Mouse (Mus musculus) bone marrow macrophage, adult 2 months (primary cell): ENCODE measurements at regions not wholly inside any gene's neighbourhood (a gene's known extent, or its start where the extent isn't known, plus 50 kb on each side); places are given as distances from the start of the nearest gene placed in this dataset.

Experiments
- CTCF ChIP-seq: IDR thresholded peaks from 2 replicates; pipeline ENCODE4 v1.5.1; 2012; ENCODE audit warnings: low read depth, mild to moderate bottlenecking, low read length, moderate library complexity
- POLR2A ChIP-seq: IDR thresholded peaks from 2 replicates; pipeline ENCODE4 v1.6.1; 2012; ENCODE audit warnings: mild to moderate bottlenecking, low read depth, low read length, borderline replicate concordance

GRCm38 (mm10) chr14:104676810-104677209 is 154.4 kb upstream of the Rnf219 start:
- no peak for TF ChIP-seq POLR2A
- TF ChIP-seq CTCF, result no peak
